Mouse (Mus musculus): ENCODE results near the gene Prep. TPM values are rescaled to one million over a fixed set of nuclear protein-coding genes. Genes with fewer than 3 reads are reported as not detected.

Prep gene
- polyA plus RNA-seq, 1 experiment from 2014 or later, result 26.7 TPM

DNA sequence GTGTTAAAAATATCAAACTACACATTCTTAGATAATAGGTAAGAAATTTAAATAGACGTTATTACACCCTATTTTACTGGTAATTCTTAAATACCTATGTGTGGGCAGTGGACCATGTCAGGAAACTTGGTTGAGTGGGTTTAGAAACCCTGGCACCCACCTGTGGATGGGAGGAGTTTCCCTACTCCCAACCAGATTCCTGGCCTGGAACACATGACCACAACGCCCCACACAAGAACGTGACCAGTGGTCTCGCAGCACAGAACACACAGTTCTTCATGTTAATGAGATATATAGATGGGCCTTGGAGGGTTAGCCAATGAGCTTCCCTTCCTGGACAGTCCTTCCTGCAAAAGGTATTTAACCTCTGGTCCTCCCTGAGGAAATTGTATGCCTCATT, 39.5 kb downstream of the Prep start:
- H3K9me3 ChIP-seq (ENCODE audit: low read length), result no peaks in the 10 kb centered on the region
- H3K27me3 ChIP-seq (ENCODE audit: insufficient read depth, low read length), result no peaks in the 10 kb centered on the region
- H3K36me3 ChIP-seq (ENCODE audit: insufficient read depth, low read length), result peaks cover 25% of the 10 kb centered on the region
- no peak overlapping the region for H3K9ac ChIP-seq (replicated peaks; ENCODE audit: low read length)
- H3K4me3 ChIP-seq (ENCODE audit: low read length), result no peak overlapping the region
- ATAC-seq (ENCODE audit: low FRiP score, low TSS enrichment), result no peak
- H3K27ac ChIP-seq (ENCODE audit: low read length), result no peak overlapping the region
- no peak overlapping the region for H3K4me2 ChIP-seq (replicated peaks; ENCODE audit: low read depth, low read length)
- peaks cover 15% of the 10 kb centered on the region for H3K4me1 ChIP-seq (ENCODE audit: insufficient read depth, low read length)
- WGBS, result 75% methylated on average over 4 of the region's 4 CpGs

GRCm38 (mm10) chr10:45107313-45107712, 40.3 kb downstream of the Prep start:
- H3K4me1 ChIP-seq (ENCODE audit: insufficient read depth, low read length), result peaks cover 15% of the 10 kb centered on the region
- no peak overlapping the region for H3K9ac ChIP-seq (replicated peaks; ENCODE audit: low read length)
- no peak overlapping the region for H3K4me2 ChIP-seq (replicated peaks; ENCODE audit: low read depth, low read length)
- no peak overlapping the region for H3K27ac ChIP-seq (ENCODE audit: low read length)
- peaks cover 31% of the 10 kb centered on the region for H3K36me3 ChIP-seq (ENCODE audit: insufficient read depth, low read length)
- H3K4me3 ChIP-seq (ENCODE audit: low read length), result no peak overlapping the region
- WGBS, result 95% methylated on average over 2 of the region's 2 CpGs
- no peaks in the 10 kb centered on the region for H3K27me3 ChIP-seq (ENCODE audit: insufficient read depth, low read length)
- H3K9me3 ChIP-seq (ENCODE audit: low read length), result no peaks in the 10 kb centered on the region
- no peak for ATAC-seq (ENCODE audit: low FRiP score, low TSS enrichment)

DNA sequence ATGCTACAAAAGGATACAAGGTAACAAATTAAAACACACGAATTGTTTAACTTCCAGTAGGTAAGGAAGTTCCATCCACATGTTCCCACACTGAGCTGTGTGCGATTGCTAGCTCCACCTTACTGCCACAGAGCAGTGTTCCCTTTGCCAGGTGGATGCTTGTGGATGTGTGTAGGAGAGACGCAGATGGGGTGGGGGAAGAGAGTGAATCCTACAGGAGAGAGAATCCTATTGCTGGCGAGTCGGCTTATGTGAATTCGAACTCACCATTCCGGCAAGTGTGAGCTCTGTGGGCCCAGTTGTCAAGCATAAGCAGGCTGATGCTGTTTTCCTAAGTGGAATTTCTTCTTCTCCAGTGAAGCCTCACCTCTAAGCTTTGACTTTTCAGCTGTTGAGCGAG, 42.0 kb downstream of the Prep start:
- Histone ChIP-seq H3K4me2 (replicated peaks; ENCODE audit: low read depth, low read length) (no peak overlapping the region), H3K9ac (replicated peaks; ENCODE audit: low read length) (no peak overlapping the region)
- 95% methylated on average over 8 of the region's 8 CpGs for WGBS

GRCm38 (mm10) chr10:45109974-45110373, 43.0 kb downstream of the Prep start:
- H3K4me3 ChIP-seq (ENCODE audit: low read length), result no peak overlapping the region
- H3K27ac ChIP-seq (ENCODE audit: low read length), result no peak overlapping the region
- no peak overlapping the region for H3K9ac ChIP-seq (replicated peaks; ENCODE audit: low read length)
- no peaks in the 10 kb centered on the region for H3K27me3 ChIP-seq (ENCODE audit: insufficient read depth, low read length)
- H3K9me3 ChIP-seq (ENCODE audit: low read length), result no peaks in the 10 kb centered on the region
- H3K4me1 ChIP-seq (ENCODE audit: insufficient read depth, low read length), result no peaks in the 10 kb centered on the region
- no peak for ATAC-seq (ENCODE audit: low FRiP score, low TSS enrichment)
- 86% methylated on average over 6 of the region's 6 CpGs for WGBS
- no peak overlapping the region for H3K4me2 ChIP-seq (replicated peaks; ENCODE audit: low read depth, low read length)
- peaks cover 41% of the 10 kb centered on the region for H3K36me3 ChIP-seq (ENCODE audit: insufficient read depth, low read length)

More for the DNA sequence above, 42.0 kb downstream of the Prep start:
- no peak overlapping the region for H3K27ac ChIP-seq (ENCODE audit: low read length)
- H3K4me1 ChIP-seq (ENCODE audit: insufficient read depth, low read length), result peaks cover 5% of the 10 kb centered on the region
- no peaks in the 10 kb centered on the region for H3K27me3 ChIP-seq (ENCODE audit: insufficient read depth, low read length)
- no peaks in the 10 kb centered on the region for H3K9me3 ChIP-seq (ENCODE audit: low read length)
- H3K36me3 ChIP-seq (ENCODE audit: insufficient read depth, low read length), result peaks cover 38% of the 10 kb centered on the region
- no peak overlapping the region for H3K4me3 ChIP-seq (ENCODE audit: low read length)
- ATAC-seq (ENCODE audit: low FRiP score, low TSS enrichment), result no peak

DNA sequence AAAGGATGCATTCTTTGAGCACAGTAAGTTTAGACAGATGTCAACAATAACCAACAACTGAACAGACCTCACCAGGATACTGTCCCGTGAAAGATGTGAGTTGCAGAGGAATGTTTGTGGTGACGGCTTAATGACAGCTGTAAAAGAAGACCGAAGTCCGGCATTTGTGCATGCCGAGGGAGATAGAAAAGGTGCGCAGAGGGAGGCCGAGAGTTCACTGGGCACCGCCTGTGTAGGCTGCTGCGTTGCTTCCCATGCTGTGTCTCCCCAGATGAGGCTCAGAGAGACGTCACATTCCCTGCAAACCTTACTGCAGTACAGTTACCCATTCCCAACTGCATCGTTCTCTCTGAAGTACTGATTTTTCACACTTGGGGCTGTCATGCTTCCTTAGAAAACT, 45.9 kb downstream of the Prep start:
- H3K9me3 ChIP-seq (ENCODE audit: low read length), result 0 out of 2 replicates have a peak, but pooled peaks cover 3% of the 10 kb centered on the region
- H3K4me3 ChIP-seq (ENCODE audit: low read length), result no peak overlapping the region
- ATAC-seq (ENCODE audit: low FRiP score, low TSS enrichment), result no peak
- no peak overlapping the region for H3K9ac ChIP-seq (replicated peaks; ENCODE audit: low read length)
- WGBS, result 66% methylated on average over 11 of the region's 11 CpGs
- no peaks in the 10 kb centered on the region for H3K4me1 ChIP-seq (ENCODE audit: insufficient read depth, low read length)
- H3K27me3 ChIP-seq (ENCODE audit: insufficient read depth, low read length), result no peaks in the 10 kb centered on the region
- H3K4me2 ChIP-seq (replicated peaks; ENCODE audit: low read depth, low read length), result no peak overlapping the region
- H3K36me3 ChIP-seq (ENCODE audit: insufficient read depth, low read length), result peaks cover 54% of the 10 kb centered on the region
- no peak overlapping the region for H3K27ac ChIP-seq (ENCODE audit: low read length)

DNA sequence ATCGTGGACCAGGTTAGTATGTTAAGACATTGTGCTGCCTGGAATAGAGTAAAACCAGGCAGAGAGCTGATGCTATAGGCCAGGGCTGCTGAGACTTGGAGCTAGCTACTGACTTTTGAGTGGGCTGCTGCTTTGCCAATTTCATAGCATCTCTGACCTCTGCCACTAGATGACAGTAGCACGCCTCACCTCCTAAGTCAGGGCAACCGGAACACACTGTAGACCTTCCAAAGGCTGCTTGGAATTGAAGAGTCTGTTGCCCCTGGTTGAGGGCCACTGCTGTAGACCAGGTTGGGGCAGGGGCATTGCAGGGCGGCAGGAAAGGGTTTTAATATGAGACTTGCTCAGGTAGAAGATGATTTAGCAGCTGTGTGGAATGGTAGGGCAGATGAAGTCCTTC, 47.5 kb downstream of the Prep start:
- H3K27ac ChIP-seq (ENCODE audit: low read length), result no peak overlapping the region
- 83% methylated on average over 4 of the region's 4 CpGs for WGBS
- no peaks in the 10 kb centered on the region for H3K4me1 ChIP-seq (ENCODE audit: insufficient read depth, low read length)
- H3K4me3 ChIP-seq (ENCODE audit: low read length), result no peak overlapping the region
- no peak for ATAC-seq (ENCODE audit: low FRiP score, low TSS enrichment)
- no peak overlapping the region for H3K9ac ChIP-seq (replicated peaks; ENCODE audit: low read length)
- no peaks in the 10 kb centered on the region for H3K27me3 ChIP-seq (ENCODE audit: insufficient read depth, low read length)
- no peak overlapping the region for H3K4me2 ChIP-seq (replicated peaks; ENCODE audit: low read depth, low read length)
- H3K9me3 ChIP-seq (ENCODE audit: low read length), result 0 out of 2 replicates have a peak, but pooled peaks cover 3% of the 10 kb centered on the region
- H3K36me3 ChIP-seq (ENCODE audit: insufficient read depth, low read length), result peaks cover 48% of the 10 kb centered on the region

- Histone ChIP-seq H3K27ac (ENCODE audit: low read length) (no peak overlapping the region), H3K4me2 (replicated peaks; ENCODE audit: low read depth, low read length) (no peak overlapping the region), H3K27me3 (ENCODE audit: insufficient read depth, low read length) (no peaks in the 10 kb centered on the region), H3K36me3 (ENCODE audit: insufficient read depth, low read length) (peaks cover 47% of the 10 kb centered on the region), H3K9me3 (ENCODE audit: low read length) (0 out of 2 replicates have a peak, but pooled peaks cover 3% of the 10 kb centered on the region), H3K9ac (replicated peaks; ENCODE audit: low read length) (no peak overlapping the region), H3K4me3 (ENCODE audit: low read length) (no peak overlapping the region), H3K4me1 (ENCODE audit: insufficient read depth, low read length) (no peaks in the 10 kb centered on the region)
- WGBS, result 96% methylated on average over 5 of the region's 5 CpGs
- ATAC-seq (ENCODE audit: low FRiP score, low TSS enrichment), result no peak
Observed at GRCm38 (mm10) chr10:45116832-45117231, 49.8 kb downstream of the Prep start.

- Histone ChIP-seq H3K9me3 (ENCODE audit: low read length) (0 out of 2 replicates have a peak, but pooled peaks cover 3% of the 10 kb centered on the region), H3K4me2 (replicated peaks; ENCODE audit: low read depth, low read length) (no peak overlapping the region), H3K27me3 (ENCODE audit: insufficient read depth, low read length) (no peaks in the 10 kb centered on the region), H3K27ac (ENCODE audit: low read length) (no peak overlapping the region), H3K4me1 (ENCODE audit: insufficient read depth, low read length) (no peaks in the 10 kb centered on the region), H3K36me3 (ENCODE audit: insufficient read depth, low read length) (peaks cover 36% of the 10 kb centered on the region), H3K4me3 (ENCODE audit: low read length) (no peak overlapping the region), H3K9ac (replicated peaks; ENCODE audit: low read length) (no peak overlapping the region)
- no peak for ATAC-seq (ENCODE audit: low FRiP score, low TSS enrichment)
- 94% methylated on average over 8 of the region's 8 CpGs for WGBS
Observed at GRCm38 (mm10) chr10:45118389-45118788, 51.4 kb downstream of the Prep start.

GRCm38 (mm10) chr10:45121637-45122036, 54.6 kb downstream of the Prep start:
- WGBS, result 91% methylated on average over 3 of the region's 3 CpGs
- H3K9ac ChIP-seq (replicated peaks; ENCODE audit: low read length), result no peak overlapping the region
- H3K4me1 ChIP-seq (ENCODE audit: insufficient read depth, low read length), result no peaks in the 10 kb centered on the region
- no peak overlapping the region for H3K4me3 ChIP-seq (ENCODE audit: low read length)
- no peaks in the 10 kb centered on the region for H3K27me3 ChIP-seq (ENCODE audit: insufficient read depth, low read length)
- no peak overlapping the region for H3K4me2 ChIP-seq (replicated peaks; ENCODE audit: low read depth, low read length)
- peaks cover 41% of the 10 kb centered on the region for H3K36me3 ChIP-seq (ENCODE audit: insufficient read depth, low read length)
- no peak overlapping the region for H3K27ac ChIP-seq (ENCODE audit: low read length)
- H3K9me3 ChIP-seq (ENCODE audit: low read length), result no peaks in the 10 kb centered on the region
- ATAC-seq (ENCODE audit: low FRiP score, low TSS enrichment), result no peak

DNA sequence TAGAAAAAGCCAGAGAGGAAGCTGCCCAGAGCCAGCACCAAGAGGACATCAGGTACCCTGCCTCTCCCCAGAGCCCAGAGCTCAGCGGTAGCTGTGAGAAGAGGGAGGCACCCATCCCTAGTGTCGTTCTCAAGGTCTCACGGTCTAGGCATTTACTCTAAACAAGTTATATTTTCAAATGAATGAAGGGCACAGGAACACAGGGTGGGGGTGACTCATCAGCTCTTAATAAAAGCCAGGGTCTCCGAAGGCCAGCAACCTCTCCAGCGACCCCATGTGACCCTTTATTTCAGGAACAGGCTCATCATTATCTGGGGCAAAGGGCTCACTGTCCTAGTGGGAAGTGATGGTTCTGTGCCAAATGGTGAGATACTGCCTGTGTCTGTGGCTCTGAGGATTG, 55.5 kb downstream of the Prep start:
- peaks cover 38% of the 10 kb centered on the region for H3K36me3 ChIP-seq (ENCODE audit: insufficient read depth, low read length)
- H3K4me2 ChIP-seq (replicated peaks; ENCODE audit: low read depth, low read length), result no peak overlapping the region
- H3K4me1 ChIP-seq (ENCODE audit: insufficient read depth, low read length), result no peaks in the 10 kb centered on the region
- H3K4me3 ChIP-seq (ENCODE audit: low read length), result no peak overlapping the region
- no peak overlapping the region for H3K27ac ChIP-seq (ENCODE audit: low read length)
- WGBS, result 49% methylated on average over 5 of the region's 5 CpGs
- ATAC-seq (ENCODE audit: low FRiP score, low TSS enrichment), result no peak
- no peak overlapping the region for H3K9ac ChIP-seq (replicated peaks; ENCODE audit: low read length)
- no peaks in the 10 kb centered on the region for H3K9me3 ChIP-seq (ENCODE audit: low read length)
- H3K27me3 ChIP-seq (ENCODE audit: insufficient read depth, low read length), result no peaks in the 10 kb centered on the region

Measured in kidney, embryonic 16.5 days (tissue).